Mouse (Mus musculus) small intestine, adult 2 months (tissue): ENCODE data around the gene Itgb5.

ENCODE experiments used
- CTCF ChIP-seq: fragments of 200-500 bp; IDR thresholded peaks from 2 replicates; pipeline ENCODE4 v1.5.1; 2012; ENCODE audit warnings: low read depth, mild to moderate bottlenecking, control low read depth, inconsistent platforms, low read length, moderate library complexity, mixed read lengths; ENCODE audit not compliant: insufficient replicate concordance, insufficient read length; ENCODE audit errors: extremely low read depth
- POLR2A ChIP-seq: fragments of 200-500 bp; IDR thresholded peaks from 2 replicates; pipeline ENCODE4 v1.6.1; 2012; ENCODE audit warnings: low read depth, mild to moderate bottlenecking, control low read depth, inconsistent platforms, low read length, moderate library complexity

DNA sequence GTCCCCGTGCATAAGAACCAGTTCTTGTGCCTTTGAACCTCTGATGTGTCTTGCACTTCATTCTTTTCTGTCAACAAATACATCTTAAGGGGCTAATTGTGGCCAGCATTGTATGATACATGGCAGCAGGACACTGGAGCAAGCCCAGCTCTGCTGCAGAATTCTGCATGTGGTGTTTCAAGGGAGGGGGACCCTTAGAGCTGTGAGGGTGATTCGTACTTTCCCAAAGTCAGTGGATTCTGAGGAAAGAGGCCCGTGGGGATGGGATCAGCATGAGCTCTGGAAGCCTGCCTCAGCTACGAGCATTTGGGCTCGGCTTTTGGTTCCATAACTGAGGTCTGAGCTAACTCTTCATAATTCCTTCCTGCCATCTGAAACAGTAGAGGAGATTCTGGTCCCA lies 75.1 kb downstream of the Itgb5 start:
- TF ChIP-seq POLR2A: no peak
- TF ChIP-seq CTCF: no peak
